Mouse (Mus musculus): ENCODE data around the gene Cacna2d3.

DNA sequence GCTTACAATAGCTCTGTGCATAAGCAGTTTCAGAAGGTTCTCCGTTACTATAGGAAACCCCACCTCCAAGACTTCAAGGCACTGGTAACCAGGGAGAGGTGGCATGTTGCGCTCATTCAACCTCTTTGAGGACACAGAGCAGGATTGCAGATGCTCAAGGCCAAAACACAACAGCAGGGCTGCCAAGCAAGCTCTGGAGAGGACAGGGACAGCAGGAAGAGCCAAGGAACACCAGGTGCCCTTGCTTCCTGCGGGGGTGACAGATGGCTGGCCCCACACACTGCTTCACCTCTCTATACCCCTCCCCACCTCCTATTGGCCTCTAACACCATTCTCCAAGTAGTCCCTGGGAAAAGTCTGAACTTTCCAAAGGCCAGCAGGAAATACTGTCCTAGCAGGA lies 9.0 kb downstream of the Cacna2d3 start:
- no peak for TF ChIP-seq GATA1 (IDR thresholded peaks at IDR 0.05; ENCODE audit: low read depth, low read length)
- TF ChIP-seq SIN3A (IDR thresholded peaks at IDR 0.05; ENCODE audit: low read length) = no peak
- TF ChIP-seq EP300 (IDR thresholded peaks at IDR 0.05; ENCODE audit: low read depth in 1 of 2, low read length in 2 of 2) = no peak
- TF ChIP-seq ELF1 (IDR thresholded peaks at IDR 0.05; ENCODE audit: low read depth, low read length) = no peak
- TF ChIP-seq CTCF (IDR thresholded peaks at IDR 0.05 in 2 of 3, conservative IDR thresholded peaks at IDR 0.05 in 1 of 3; ENCODE audit: control insufficient read depth in 1 of 3, insufficient read depth in 1 of 3, low read depth in 2 of 3, low read length in 3 of 3, poor library complexity in 1 of 3, severe bottlenecking in 1 of 3) = no peak
- TF ChIP-seq POLR2A (IDR thresholded peaks at IDR 0.05; ENCODE audit: control insufficient read depth in 1 of 2, insufficient read depth in 1 of 2, low read depth in 1 of 2, low read length in 2 of 2, poor library complexity in 1 of 2) = no peak
- TF ChIP-seq POLR2AphosphoS5 (IDR thresholded peaks at IDR 0.05; ENCODE audit: borderline replicate concordance, low read depth, low read length) = no peak

Measured in MEL (cell line).